Mouse (Mus musculus): ENCODE results near the gene Gcc2.

DNA sequence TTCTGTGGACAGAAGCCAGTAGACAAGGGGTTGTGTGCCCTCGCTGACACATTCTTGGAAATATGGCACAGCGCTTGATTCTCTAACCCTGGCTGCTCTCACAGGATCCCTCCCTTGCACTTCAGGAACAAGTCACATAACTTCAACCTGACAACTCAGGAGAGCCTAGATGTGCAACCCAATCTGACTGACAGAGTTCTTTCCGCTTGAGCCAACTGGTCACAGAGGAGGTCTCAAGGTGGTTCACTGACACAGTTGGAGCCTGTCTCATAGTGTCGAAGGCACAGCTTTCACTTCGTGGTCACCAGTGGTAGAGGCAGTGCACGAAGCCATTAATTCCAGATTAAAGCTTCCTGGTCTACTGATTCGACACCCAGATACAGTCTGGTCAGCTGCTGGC lies 43.1 kb upstream of the Gcc2 start:
- TF ChIP-seq MAX (IDR thresholded peaks at IDR 0.05; ENCODE audit: low read depth): no peak
- no peak for TF ChIP-seq USF1 (IDR thresholded peaks at IDR 0.05; ENCODE audit: low read depth)
- TF ChIP-seq POLR2A (IDR thresholded peaks at IDR 0.05; ENCODE audit: insufficient read length, low read depth): no peak
- no peak for TF ChIP-seq TCF3 (IDR thresholded peaks at IDR 0.05; ENCODE audit: insufficient read length, low read depth)
- no peak for TF ChIP-seq SRF (IDR thresholded peaks at IDR 0.05; ENCODE audit: control insufficient read depth, insufficient read length, low read depth)
- TF ChIP-seq MYOD1 (IDR thresholded peaks at IDR 0.05; ENCODE audit: control insufficient read depth in 1 of 3, insufficient read length in 2 of 3, low read depth in 2 of 3): no peak
- TF ChIP-seq CEBPB (IDR thresholded peaks at IDR 0.05; ENCODE audit: insufficient read depth, poor library complexity, severe bottlenecking): no peak
